Mouse (Mus musculus) limb, embryonic 12.5 days (tissue): ENCODE measurements around the gene Rom1. TPM values are rescaled to one million over a fixed set of nuclear protein-coding genes. Genes with fewer than 3 reads are reported as not detected.
A peak's percentile ranks its signal among the peaks of the same experiment; 100 is the strongest.
"Not testable (repeated sequence)": the region's sequence is repeated elsewhere in the genome, so short reads cannot be mapped to it uniquely, and the experiment has no call there.

Experiments
- ATAC-seq: fragments of 200-750 bp; cut with Nextera tagmentation; 2 replicates; pipeline ENCODE4 v1.8.0; 2017; ENCODE audit warnings: low read depth, moderate TSS enrichment; ENCODE audit not compliant: insufficient number of reproducible peaks, insufficient read depth, low FRiP score, low TSS enrichment
- H3K27ac ChIP-seq: fragments of 300-500 bp; sonication (generic); 2 replicates; pipeline ENCODE4 v1.5.1; 2016; ENCODE audit warnings: mild to moderate bottlenecking, moderate library complexity
- H3K27me3 ChIP-seq: fragments of 300-500 bp; sonication (generic); 2 replicates; pipeline ENCODE4 v1.6.1; 2016; ENCODE audit warnings: mild to moderate bottlenecking, moderate library complexity
- H3K36me3 ChIP-seq: fragments of 300-500 bp; sonication (generic); 2 replicates; pipeline ENCODE4 v1.6.1; 2016; ENCODE audit warnings: mild to moderate bottlenecking, moderate library complexity
- H3K4me1 ChIP-seq: fragments of 300-500 bp; sonication (generic); replicated peaks from 2 replicates; pipeline ENCODE4 v1.6.1; 2016
- H3K4me2 ChIP-seq: fragments of 300-500 bp; sonication (generic); 2 replicates; pipeline ENCODE4 v1.6.1; 2016; ENCODE audit warnings: mild to moderate bottlenecking, moderate library complexity
- H3K4me3 ChIP-seq: fragments of 300-500 bp; sonication (generic); replicated peaks from 2 replicates; pipeline ENCODE4 v1.5.1; 2016; ENCODE audit warnings: mild to moderate bottlenecking
- H3K9ac ChIP-seq: fragments of 300-500 bp; sonication (generic); replicated peaks from 2 replicates; pipeline ENCODE4 v1.6.1; 2016; ENCODE audit warnings: mild to moderate bottlenecking, moderate library complexity
- H3K9me3 ChIP-seq: fragments of 300-500 bp; sonication (generic); 2 replicates; pipeline ENCODE4 v1.6.1; 2016; ENCODE audit warnings: mild to moderate bottlenecking, moderate library complexity
- WGBS: fragments of 180-500 bp; shearing (Covaris S2); methylation state at CpG from one replicate; pipeline ENCODE4 v1.1.7; 2016; 5-methylcytosine and 5-hydroxymethylcytosine counted together
- polyA plus RNA-seq: library from polyadenylated mRNA; unstranded; fragments of >200 nt; fragmentation: Nextera tagmentation; extraction: Ambion mirVana; gene quantifications from 2 replicates; pipeline ENCODE4 v1.2.1, GENCODE M21; 2016

Gene Rom1
- polyA plus RNA-seq, 1 experiment from 2014 or later: 2.6 TPM

DNA sequence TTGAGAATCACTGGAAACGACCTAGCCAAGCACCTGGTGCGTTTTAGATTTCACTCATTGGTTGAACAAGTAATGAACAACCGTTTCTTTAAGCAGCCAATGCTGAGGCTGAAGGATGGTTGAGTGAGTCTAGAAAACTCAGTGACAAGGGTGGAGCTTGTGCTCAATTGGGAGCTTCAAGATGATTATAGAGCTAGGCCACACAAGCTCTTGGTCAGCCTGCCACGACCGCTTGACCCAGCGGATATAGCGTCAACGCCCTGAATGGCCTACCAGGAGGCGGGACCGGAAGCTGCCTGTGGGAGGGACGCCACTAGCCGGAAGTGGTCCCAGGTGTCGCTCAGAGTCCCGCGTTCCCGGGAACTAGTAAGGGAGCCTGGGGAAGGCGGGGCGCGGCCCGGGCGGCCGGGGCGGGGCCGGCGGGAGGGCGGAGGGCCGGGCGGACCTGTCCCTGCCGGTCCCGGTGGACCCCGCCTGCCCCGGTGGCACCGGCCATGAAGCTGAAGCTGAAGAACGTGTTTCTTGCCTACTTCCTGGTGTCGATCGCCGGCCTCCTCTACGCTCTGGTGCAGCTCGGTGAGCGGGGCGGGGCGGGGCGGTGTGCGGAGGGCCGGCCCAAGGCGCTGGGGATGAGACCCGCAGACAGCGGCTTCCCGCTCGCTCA lies 9.0 kb downstream of the Rom1 start, which contains the start of gene B3gat3:
Gene B3gat3, plus strand, starts transcription at position 302 of the 664 bp plus-strand sequence.
- Histone ChIP-seq H3K27ac (peak within 1 kb of the TSS; percentile 90), H3K4me2 (peak within 1 kb of the TSS; percentile 82), H3K4me3 (peak within 1 kb of the TSS; percentile 84), H3K4me1 (peaks cover 15% of the 10 kb centered on the region), H3K27me3 (no peaks in the 10 kb centered on the region), H3K9me3 (no peaks in the 10 kb centered on the region), H3K36me3 (peaks cover 39% of the 10 kb centered on the region), H3K9ac (peak within 1 kb of the TSS; percentile 75)
- 3% methylated on average over 42 of the region's 50 CpGs for WGBS
- peak; percentile 93 for ATAC-seq

DNA sequence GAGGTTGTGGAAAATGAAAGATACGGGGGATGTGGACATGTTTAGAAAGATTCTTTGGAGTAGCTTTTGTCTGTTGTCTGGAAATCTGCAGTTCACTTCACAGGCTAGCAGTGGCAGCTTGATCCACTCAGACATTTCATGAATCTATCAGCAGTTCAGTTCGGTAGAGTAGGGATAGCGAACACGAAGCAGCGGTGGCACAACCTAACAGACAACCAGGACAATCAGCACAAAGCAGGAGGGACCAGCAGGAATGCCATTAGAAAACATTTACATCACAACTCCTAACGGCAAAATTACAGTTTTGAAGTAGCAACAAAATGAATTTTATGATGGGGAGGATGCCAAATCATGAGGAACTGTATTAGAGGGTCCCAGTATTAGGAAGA lies 9.5 kb downstream of the Rom1 start:
- Histone ChIP-seq H3K27me3 (no peaks in the 10 kb centered on the region), H3K9ac (0 out of 2 replicates have a peak overlapping the region, but pooled peaks have one; percentile 75), H3K4me2 (peak overlapping the region; percentile 82), H3K9me3 (no peaks in the 10 kb centered on the region), H3K36me3 (peaks cover 43% of the 10 kb centered on the region), H3K4me1 (peaks cover 15% of the 10 kb centered on the region), H3K4me3 (peak overlapping the region; percentile 84), H3K27ac (peak overlapping the region; percentile 90)
- no peak for ATAC-seq
- WGBS: 72% methylated on average over 6 of the region's 6 CpGs

DNA sequence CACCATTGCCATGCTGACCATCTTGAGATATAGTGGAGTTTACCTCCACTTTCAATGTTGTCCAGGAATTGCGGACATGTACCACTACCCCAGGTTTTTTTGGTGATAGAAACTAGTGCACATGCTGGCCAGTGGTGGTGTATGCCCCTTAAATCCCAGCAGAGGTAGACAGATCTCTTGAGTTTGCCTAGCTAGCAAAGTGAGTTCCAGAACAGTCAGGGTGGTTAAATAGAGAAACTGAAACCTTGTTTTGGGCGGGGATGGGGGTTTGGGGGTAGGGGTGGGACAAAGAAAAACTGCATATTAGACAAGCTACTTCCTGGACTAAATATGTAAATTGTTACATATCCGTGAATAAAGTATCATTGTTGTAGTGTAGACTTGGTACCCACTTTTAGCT lies 10.2 kb downstream of the Rom1 start:
- no peak overlapping the region for H3K9ac ChIP-seq
- H3K27ac ChIP-seq: no peak overlapping the region
- no peaks in the 10 kb centered on the region for H3K27me3 ChIP-seq
- H3K36me3 ChIP-seq: peaks cover 50% of the 10 kb centered on the region
- no peak overlapping the region for H3K4me3 ChIP-seq
- peaks cover 15% of the 10 kb centered on the region for H3K4me1 ChIP-seq
- H3K9me3 ChIP-seq: no peaks in the 10 kb centered on the region
- no peak overlapping the region for H3K4me2 ChIP-seq
- ATAC-seq: no peak
- 95% methylated on average over 3 of the region's 3 CpGs for WGBS

DNA sequence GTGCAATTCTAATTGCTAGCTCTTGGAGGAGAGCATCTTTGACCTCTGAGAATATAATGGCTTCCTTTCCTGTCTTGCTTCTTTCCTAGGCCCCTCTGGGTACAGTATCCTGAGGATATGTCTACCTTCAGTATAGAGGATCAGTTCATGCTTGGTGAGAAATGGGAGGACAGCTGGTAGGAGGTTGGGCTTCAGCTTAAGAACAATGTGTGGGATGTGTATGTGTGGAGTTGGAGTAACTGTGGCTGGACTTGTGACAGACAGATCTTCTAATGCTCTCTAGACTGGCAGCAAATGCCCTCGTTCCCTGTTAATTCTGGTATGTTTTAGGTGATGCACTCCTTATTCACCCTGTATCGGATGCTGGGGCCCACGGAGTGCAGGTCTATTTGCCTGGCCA lies 14.9 kb downstream of the Rom1 start:
- H3K27me3 ChIP-seq: no peaks in the 10 kb centered on the region
- no peak overlapping the region for H3K9ac ChIP-seq
- no peak overlapping the region for H3K4me3 ChIP-seq
- H3K9me3 ChIP-seq: no peaks in the 10 kb centered on the region
- 91% methylated on average over 3 of the region's 3 CpGs for WGBS
- no peak overlapping the region for H3K4me2 ChIP-seq
- no peaks in the 10 kb centered on the region for H3K4me1 ChIP-seq
- ATAC-seq: no peak
- H3K27ac ChIP-seq: no peak overlapping the region
- peaks cover 80% of the 10 kb centered on the region for H3K36me3 ChIP-seq

DNA sequence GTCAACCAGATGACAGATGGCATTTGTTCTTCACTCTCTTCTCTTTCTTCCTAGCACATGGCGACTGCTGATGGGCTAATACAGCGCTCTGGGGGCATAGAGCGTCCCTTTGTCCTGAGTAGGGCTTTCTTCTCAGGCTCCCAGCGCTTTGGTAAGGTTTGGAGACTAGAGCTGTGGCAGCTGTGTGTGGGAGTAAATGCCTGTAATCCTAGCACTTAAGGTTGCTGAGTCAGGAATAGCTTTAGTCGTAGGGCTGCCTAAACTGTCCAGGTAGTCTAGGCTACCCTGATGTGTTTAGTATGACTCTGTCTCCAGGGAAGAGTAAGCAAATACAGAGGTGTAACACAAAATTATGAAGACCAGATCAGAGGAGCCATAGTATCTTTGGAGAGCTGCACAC lies 17.3 kb downstream of the Rom1 start:
- no peaks in the 10 kb centered on the region for H3K4me1 ChIP-seq
- peaks cover 100% of the 10 kb centered on the region for H3K36me3 ChIP-seq
- no peaks in the 10 kb centered on the region for H3K27me3 ChIP-seq
- no peak overlapping the region for H3K9ac ChIP-seq
- ATAC-seq: no peak
- WGBS: 91% methylated on average over 5 of the region's 5 CpGs
- H3K4me2 ChIP-seq: no peak overlapping the region
- no peaks in the 10 kb centered on the region for H3K9me3 ChIP-seq
- no peak overlapping the region for H3K4me3 ChIP-seq
- H3K27ac ChIP-seq: no peak overlapping the region

DNA sequence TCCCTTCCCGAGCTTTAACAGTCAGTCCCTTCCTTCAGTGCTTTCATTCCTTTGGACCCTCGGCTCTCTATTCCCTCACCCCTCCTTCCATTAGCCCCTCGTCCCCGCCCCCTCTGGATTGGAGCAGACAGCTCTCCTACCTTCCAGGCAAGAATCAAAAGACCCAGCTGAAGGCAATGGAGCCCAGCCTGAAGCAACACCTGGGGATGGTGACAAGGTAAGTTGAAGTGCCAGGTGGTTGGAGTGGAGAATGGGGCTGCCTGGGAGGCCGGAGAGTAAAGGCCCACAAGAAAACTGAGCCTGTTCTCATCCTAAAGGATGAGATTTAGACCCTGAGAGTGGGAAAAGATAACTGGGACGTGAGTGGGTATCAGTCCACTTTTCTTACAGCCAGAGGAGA lies 20.6 kb downstream of the Rom1 start:
- Histone ChIP-seq H3K4me1 (no peaks in the 10 kb centered on the region), H3K27me3 (no peaks in the 10 kb centered on the region), H3K27ac (no peak overlapping the region), H3K9me3 (no peaks in the 10 kb centered on the region), H3K4me3 (no peak overlapping the region), H3K36me3 (peaks cover 97% of the 10 kb centered on the region), H3K4me2 (no peak overlapping the region), H3K9ac (no peak overlapping the region)
- WGBS: 87% methylated on average over 6 of the region's 6 CpGs
- ATAC-seq: no peak

DNA sequence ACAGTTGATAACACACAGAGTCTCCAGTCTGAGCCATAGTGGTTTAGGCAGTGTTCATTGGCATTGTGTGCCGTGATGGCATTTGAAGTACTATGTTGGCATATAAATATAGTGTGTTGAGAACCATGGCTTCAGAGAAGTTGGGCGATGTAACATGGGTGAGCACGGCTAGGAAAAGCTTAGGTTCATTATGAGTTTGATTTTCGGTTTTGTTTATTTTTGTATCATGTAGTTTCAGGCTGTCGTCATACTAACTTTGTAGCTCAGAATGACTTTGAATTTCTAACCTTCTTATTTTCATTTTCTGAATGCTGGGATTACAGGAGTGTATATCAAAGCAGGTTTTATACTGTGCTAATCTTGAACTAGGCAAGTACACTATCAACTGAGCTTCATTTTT lies 25.7 kb downstream of the Rom1 start:
- H3K27ac ChIP-seq: no peak overlapping the region
- H3K4me3 ChIP-seq: no peak overlapping the region
- H3K4me2 ChIP-seq: no peak overlapping the region
- no peak overlapping the region for H3K9ac ChIP-seq
- peaks cover 9% of the 10 kb centered on the region for H3K4me1 ChIP-seq
- 94% methylated on average over 5 of the region's 5 CpGs for WGBS
- H3K27me3 ChIP-seq: no peaks in the 10 kb centered on the region
- peaks cover 71% of the 10 kb centered on the region for H3K36me3 ChIP-seq
- no peak for ATAC-seq
- no peaks in the 10 kb centered on the region for H3K9me3 ChIP-seq

DNA sequence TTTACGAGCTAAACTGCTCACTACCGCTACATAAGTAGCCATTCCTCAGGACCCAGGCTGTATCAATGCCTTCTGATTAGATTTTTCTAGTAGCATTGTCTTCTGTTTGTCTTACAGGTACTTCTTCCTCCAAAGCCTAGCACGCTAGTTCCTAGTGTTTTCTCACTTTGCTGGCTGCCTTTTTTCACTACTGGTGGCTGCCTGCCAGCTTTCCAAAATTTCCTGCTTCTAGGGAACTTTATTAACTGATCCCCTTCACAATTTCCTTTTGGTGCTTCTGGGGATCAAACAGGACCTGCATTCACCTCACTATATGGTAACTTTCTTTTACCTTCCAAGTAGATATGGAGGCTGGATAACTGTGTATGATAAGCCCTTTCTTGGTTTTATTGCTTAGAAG lies 30.1 kb downstream of the Rom1 start:
- 55% methylated on average over 3 of the region's 3 CpGs for WGBS
- no peaks in the 10 kb centered on the region for H3K9me3 ChIP-seq
- H3K27ac ChIP-seq: no peak overlapping the region
- H3K27me3 ChIP-seq: no peaks in the 10 kb centered on the region
- peak overlapping the region; percentile 80 for H3K4me2 ChIP-seq
- peaks cover 27% of the 10 kb centered on the region for H3K4me1 ChIP-seq
- peaks cover 59% of the 10 kb centered on the region for H3K36me3 ChIP-seq
- H3K4me3 ChIP-seq: peak overlapping the region; percentile 65
- peak overlapping the region; percentile 86 for H3K9ac ChIP-seq
- ATAC-seq: no peak

DNA sequence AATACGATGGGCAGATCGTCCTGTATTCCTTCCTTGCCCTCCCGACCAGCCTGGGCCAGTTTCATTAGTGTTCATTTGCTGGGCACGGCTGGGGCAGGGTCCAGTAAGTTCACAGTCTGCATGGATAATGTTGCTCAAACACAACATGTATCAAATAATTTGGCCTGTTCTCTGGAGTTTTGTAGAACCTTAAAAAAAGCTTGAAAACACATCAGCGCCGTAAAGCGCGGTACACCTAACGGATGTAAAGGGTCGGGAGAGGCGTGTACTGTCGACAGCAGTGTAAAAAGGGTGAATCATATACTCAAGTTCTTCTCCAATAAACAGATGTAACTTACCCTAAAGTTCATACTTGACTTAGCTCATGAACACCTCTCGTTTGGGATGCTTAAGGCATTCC lies 30.6 kb downstream of the Rom1 start:
- 11% methylated on average over 13 of the region's 13 CpGs for WGBS
- Histone ChIP-seq H3K9me3 (no peaks in the 10 kb centered on the region), H3K4me3 (peak overlapping the region; percentile 65), H3K9ac (peak overlapping the region; percentile 86), H3K4me1 (peaks cover 31% of the 10 kb centered on the region), H3K27me3 (no peaks in the 10 kb centered on the region), H3K4me2 (peak overlapping the region; percentile 80), H3K36me3 (peaks cover 55% of the 10 kb centered on the region), H3K27ac (peak overlapping the region; percentile 87)
- ATAC-seq: no peak

DNA sequence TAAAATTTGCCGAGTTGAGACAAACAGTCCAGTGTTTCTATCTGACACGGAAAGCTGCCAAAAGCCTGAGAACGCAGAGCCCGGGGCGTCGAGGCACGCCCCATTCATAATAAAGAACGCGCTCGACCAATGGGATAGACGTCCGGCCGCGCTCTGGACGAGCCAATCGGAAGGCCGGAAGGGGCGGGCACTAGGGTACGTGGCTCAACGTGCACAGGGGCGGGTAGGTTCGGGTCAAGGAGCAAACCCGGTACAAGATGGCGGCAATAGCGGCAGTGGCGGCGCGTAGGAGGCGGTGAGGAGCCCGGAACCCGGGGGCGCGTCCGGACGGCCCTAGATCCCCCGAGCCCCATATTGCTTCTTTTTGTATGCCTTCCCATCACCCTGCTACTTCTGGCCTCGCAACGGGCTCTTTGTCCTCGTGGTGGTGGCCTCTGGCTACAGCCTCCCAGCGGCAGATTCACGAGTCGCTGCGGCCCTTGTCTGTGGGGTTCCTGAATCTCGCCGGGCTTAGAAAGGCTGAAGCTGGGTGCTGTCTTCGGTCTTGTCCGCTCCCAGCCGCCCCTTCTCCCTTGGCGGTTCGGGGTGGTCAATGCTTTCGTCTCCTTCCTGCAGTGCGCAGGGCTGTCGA lies 31.2 kb downstream of the Rom1 start, which contains the start of gene Ganab:
Gene Ganab, plus strand, starts transcription at position 207 of the 631 bp plus-strand sequence.
- under 1% methylated on average over 53 of the region's 53 CpGs for WGBS
- peak within 1 kb of the TSS; percentile 86 for H3K9ac ChIP-seq
- ATAC-seq: peak; percentile 98

DNA sequence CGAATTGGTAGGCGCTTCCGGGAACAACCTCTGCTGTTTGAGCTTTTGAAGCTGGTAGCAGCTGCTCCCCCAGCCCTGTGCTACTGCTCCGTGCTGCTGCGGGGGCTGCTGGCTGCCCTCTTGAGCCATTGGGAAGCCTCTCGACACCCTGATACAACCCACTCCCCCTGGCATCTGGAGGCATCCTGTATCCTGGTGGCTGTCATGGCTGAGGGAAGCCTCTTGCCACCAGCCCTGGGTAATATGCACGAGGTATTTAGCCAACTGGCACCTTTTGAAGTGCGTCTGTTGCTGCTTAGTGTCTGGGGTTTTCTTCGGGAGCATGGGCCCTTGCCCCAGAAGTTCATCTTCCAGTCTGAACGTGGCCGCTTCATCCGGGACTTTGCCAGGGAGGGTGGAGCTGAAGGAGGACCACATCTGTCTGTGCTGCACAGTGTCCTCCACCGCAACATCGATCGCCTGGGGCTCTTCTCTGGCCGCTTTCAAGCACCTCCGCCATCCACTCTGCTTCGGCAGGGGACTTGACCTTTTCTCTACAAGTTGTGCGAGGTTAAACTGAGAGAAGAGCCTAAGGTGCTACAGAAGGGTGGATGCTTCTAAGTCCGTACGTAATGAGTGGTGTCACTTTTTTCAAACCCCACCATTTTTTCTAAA lies 31.8 kb downstream of the Rom1 start:
- not testable (repeated sequence) for H3K9me3 ChIP-seq, H3K27me3 ChIP-seq
- Histone ChIP-seq H3K4me3 (peak overlapping the region; percentile 65), H3K36me3 (peaks cover 44% of the 10 kb centered on the region), H3K27ac (peak overlapping the region; percentile 88), H3K9ac (peak overlapping the region; percentile 63), H3K4me1 (peaks cover 32% of the 10 kb centered on the region), H3K4me2 (peak overlapping the region; percentile 80)
- 23% methylated on average over 21 of the region's 21 CpGs for WGBS
- peak; percentile 44 for ATAC-seq

More for the DNA sequence above, 31.2 kb downstream of the Rom1 start, which contains the start of gene Ganab:
- Histone ChIP-seq H3K4me1 (peaks cover 32% of the 10 kb centered on the region), H3K4me2 (peak within 1 kb of the TSS; percentile 80), H3K4me3 (peak within 1 kb of the TSS; percentile 65), H3K27me3 (no peaks in the 10 kb centered on the region), H3K36me3 (peaks cover 49% of the 10 kb centered on the region), H3K9me3 (no peaks in the 10 kb centered on the region), H3K27ac (peak within 1 kb of the TSS; percentile 88)
